ENCODE assay signal across 25 mouse cellular contexts in genomic region chr16:22729096-22729495, GRCm38 (mm10).
"Had no signal": no experiment of that assay in that cellular context is flagged by ENCODE, and none has a peak within 500 bp of the region (broad histone marks: within the 10 kb centered on the region; RNA-seq: fewer than 3 reads in every experiment).

No protein-coding gene starts in this region.

- H3K4me2 ChIP-seq: embryonic facial prominence, embryonic 12.5 days; embryonic facial prominence, embryonic 13.5 days; embryonic facial prominence, embryonic 15.5 days; forebrain, embryonic 12.5 days; forebrain, embryonic 13.5 days; forebrain, embryonic 15.5 days had no signal

- H3K27ac ChIP-seq: embryonic facial prominence, embryonic 10.5 days; embryonic facial prominence, embryonic 12.5 days; embryonic facial prominence, embryonic 13.5 days; embryonic facial prominence, embryonic 15.5 days; forebrain, embryonic 10.5 days; forebrain, embryonic 12.5 days; forebrain, embryonic 13.5 days; forebrain, embryonic 15.5 days; heart, adult 2 months; heart, embryonic 10.5 days had no signal

- H3K27me3 ChIP-seq: embryonic facial prominence, embryonic 12.5 days; embryonic facial prominence, embryonic 13.5 days; embryonic facial prominence, embryonic 15.5 days; forebrain, embryonic 13.5 days; forebrain, embryonic 15.5 days had no signal

- H3K9ac ChIP-seq: embryonic facial prominence, embryonic 12.5 days; embryonic facial prominence, embryonic 13.5 days; embryonic facial prominence, embryonic 15.5 days; forebrain, embryonic 12.5 days; forebrain, embryonic 13.5 days; forebrain, embryonic 15.5 days; forebrain, postnatal 0 days had no signal

- DNase-seq: cerebellum, adult 8-10 months; cerebellum, adult 9-10 months; cerebellum, adult 9-11 months; cerebellum, postnatal 10 days; cerebellum, postnatal 14 days; cerebellum, postnatal 25 days; cerebellum, postnatal 36 days; embryo, embryonic 11 days; forebrain, postnatal 0 days; gastrocnemius, postnatal 10 days; gastrocnemius, postnatal 14 days; gastrocnemius, postnatal 25 days; gastrocnemius, postnatal 36 days; heart, adult 18-20 months; heart, adult 2 months had no signal

- H3K4me1 ChIP-seq: embryonic facial prominence, embryonic 12.5 days; embryonic facial prominence, embryonic 13.5 days; embryonic facial prominence, embryonic 15.5 days; forebrain, embryonic 15.5 days had no signal

- H3K36me3 ChIP-seq: embryonic facial prominence, embryonic 10.5 days; embryonic facial prominence, embryonic 12.5 days; embryonic facial prominence, embryonic 13.5 days; embryonic facial prominence, embryonic 15.5 days; forebrain, embryonic 10.5 days; forebrain, embryonic 12.5 days; forebrain, embryonic 15.5 days; heart, embryonic 10.5 days had no signal

- H3K4me3 ChIP-seq: embryonic facial prominence, embryonic 10.5 days; embryonic facial prominence, embryonic 12.5 days; embryonic facial prominence, embryonic 13.5 days; embryonic facial prominence, embryonic 15.5 days; erythroblast, embryonic 14.5 days; forebrain, embryonic 10.5 days; forebrain, embryonic 12.5 days; forebrain, embryonic 13.5 days; forebrain, embryonic 15.5 days; heart, adult 2 months; heart, embryonic 10.5 days had no signal

- H3K9me3 ChIP-seq: embryonic facial prominence, embryonic 10.5 days; embryonic facial prominence, embryonic 12.5 days; embryonic facial prominence, embryonic 13.5 days; embryonic facial prominence, embryonic 15.5 days; forebrain, embryonic 10.5 days; forebrain, embryonic 12.5 days; forebrain, embryonic 13.5 days; forebrain, embryonic 15.5 days; heart, embryonic 10.5 days had no signal
